Mouse (Mus musculus) heart, postnatal 0 days (tissue): Measurements from ENCODE around the gene Stac2. TPM values are rescaled to one million over a fixed set of nuclear protein-coding genes. Genes with fewer than 3 reads are reported as not detected.

Experiments used
- ATAC-seq: fragments of 200-750 bp; cut with Nextera tagmentation; 2 replicates; pipeline ENCODE4 v1.8.0; 2017; ENCODE audit warnings: low read depth, moderate number of reproducible peaks, moderate library complexity; ENCODE audit not compliant: insufficient read depth
- DNase-seq: peaks from one replicate; pipeline ENCODE4 v3.0.0-alpha.2; 2016; ENCODE audit warnings: low spot score
- H3K27ac ChIP-seq: fragments of 300-500 bp; sonication (generic); 2 replicates; pipeline ENCODE4 v1.5.1; 2014; ENCODE audit warnings: low read depth, mild to moderate bottlenecking
- H3K27me3 ChIP-seq: fragments of 300-500 bp; sonication (generic); 2 replicates; pipeline ENCODE4 v1.6.1; 2014; ENCODE audit warnings: low read length, mixed read lengths; ENCODE audit not compliant: control insufficient read depth, insufficient read depth
- H3K36me3 ChIP-seq: fragments of 300-500 bp; sonication (generic); replicated peaks from 2 replicates; pipeline ENCODE4 v1.6.1; 2014; ENCODE audit warnings: low read length, mixed read lengths; ENCODE audit not compliant: control insufficient read depth, insufficient read depth
- H3K4me1 ChIP-seq: fragments of 300-500 bp; sonication (generic); 2 replicates; pipeline ENCODE4 v1.6.1; 2014; ENCODE audit warnings: antibody characterized with exemption; ENCODE audit not compliant: control insufficient read depth, insufficient read depth
- H3K4me2 ChIP-seq: fragments of 300-500 bp; sonication (generic); 2 replicates; pipeline ENCODE4 v1.6.1; 2014; ENCODE audit warnings: low read depth, mild to moderate bottlenecking, low read length, moderate library complexity
- H3K4me3 ChIP-seq: fragments of 300-500 bp; sonication (generic); 2 replicates; pipeline ENCODE4 v1.5.1; 2014; ENCODE audit warnings: low read depth, low read length
- H3K9ac ChIP-seq: fragments of 300-500 bp; sonication (generic); replicated peaks from 2 replicates; pipeline ENCODE4 v1.6.1; 2014; ENCODE audit warnings: low read depth, low read length, mixed read lengths
- H3K9me3 ChIP-seq: fragments of 300-500 bp; sonication (generic); replicated peaks from 2 replicates; pipeline ENCODE4 v1.6.1; 2016; ENCODE audit warnings: low read length; ENCODE audit not compliant: control insufficient read depth
- CTCF ChIP-seq: IDR thresholded peaks from 2 replicates; pipeline ENCODE4 v1.5.1; 2016; ENCODE audit warnings: antibody characterized with exemption, control low read depth, low read depth
- EP300 ChIP-seq: IDR thresholded peaks from 2 replicates; pipeline ENCODE4 v1.6.1; 2016; ENCODE audit warnings: antibody characterized with exemption, low read depth
- WGBS: fragments of 180-500 bp; shearing (Covaris S2); extraction: QIAGEN DNeasy Blood & Tissue Kit; methylation state at CpG from one replicate; pipeline ENCODE4 v1.1.7; 2014; 5-methylcytosine and 5-hydroxymethylcytosine counted together
- polyA plus RNA-seq: library from polyadenylated mRNA; unstranded; fragments of >200 nt; fragmentation: Nextera tagmentation; extraction: Ambion mirVana; gene quantifications from 2 replicates; pipeline ENCODE4 v1.2.1, GENCODE M21; 2015
- total RNA-seq: library from RNA; depleted of rRNA; stranded (reverse); fragments of >200 nt; gene quantifications from 2 replicates; pipeline ENCODE4 v1.2.3, GENCODE M21; 2014; ENCODE audit warnings: low replicate concordance

The Stac2 gene
- total and polyA plus RNA-seq, 2 experiments from 2014 or later, result 0.04 TPM; not detected in 1

- H3K27me3 ChIP-seq, result no peaks in the 10 kb centered on the region
- no peak for ATAC-seq
- H3K4me2 ChIP-seq, result no peak overlapping the region
- no peak overlapping the region for H3K4me3 ChIP-seq
- no peaks in the 10 kb centered on the region for H3K9me3 ChIP-seq
- DNase-seq, result no peak
- H3K4me1 ChIP-seq, result peaks cover 9% of the 10 kb centered on the region
- no peak overlapping the region for H3K9ac ChIP-seq
- 0 out of 2 replicates have a peak, but pooled peaks cover 8% of the 10 kb centered on the region for H3K36me3 ChIP-seq
- TF ChIP-seq CTCF (no peak), EP300 (no peak)
- H3K27ac ChIP-seq, result no peak overlapping the region
- WGBS, result 75% methylated on average over 4 of the region's 4 CpGs
Measured at GRCm38 (mm10) chr11:98016824-98017223, 36.4 kb downstream of the Stac2 start.

- H3K9ac ChIP-seq, result no peak overlapping the region
- H3K4me2 ChIP-seq, result no peak overlapping the region
- no peak overlapping the region for H3K4me3 ChIP-seq
- 0 out of 2 replicates have a peak, but pooled peaks cover 3% of the 10 kb centered on the region for H3K4me1 ChIP-seq
- DNase-seq, result no peak
- TF ChIP-seq EP300 (no peak), CTCF (no peak)
- H3K27ac ChIP-seq, result no peak overlapping the region
- no peaks in the 10 kb centered on the region for H3K27me3 ChIP-seq
- 88% methylated on average over 5 of the region's 5 CpGs for WGBS
- H3K36me3 ChIP-seq, result 0 out of 2 replicates have a peak, but pooled peaks cover 8% of the 10 kb centered on the region
- H3K9me3 ChIP-seq, result no peaks in the 10 kb centered on the region
- ATAC-seq, result no peak
Measured at GRCm38 (mm10) chr11:98016177-98016576, 37.1 kb downstream of the Stac2 start.

GRCm38 (mm10) chr11:98012831-98013230 lies 40.4 kb downstream of the Stac2 start:
- Histone ChIP-seq H3K27ac (no peak overlapping the region), H3K4me2 (no peak overlapping the region), H3K9ac (no peak overlapping the region), H3K4me3 (no peak overlapping the region), H3K9me3 (no peaks in the 10 kb centered on the region), H3K27me3 (no peaks in the 10 kb centered on the region), H3K36me3 (peaks cover 20% of the 10 kb centered on the region), H3K4me1 (no peaks in the 10 kb centered on the region)
- DNase-seq, result no peak
- TF ChIP-seq EP300, result no peak
- 81% methylated on average over 10 of the region's 10 CpGs for WGBS
- ATAC-seq, result no peak

- peaks cover 20% of the 10 kb centered on the region for H3K36me3 ChIP-seq
- WGBS, result 53% methylated on average over 9 of the region's 9 CpGs
- ATAC-seq, result no peak
- H3K27me3 ChIP-seq, result no peaks in the 10 kb centered on the region
- H3K27ac ChIP-seq, result no peak overlapping the region
- H3K4me1 ChIP-seq, result no peaks in the 10 kb centered on the region
- no peak for TF ChIP-seq CTCF
- no peak for TF ChIP-seq EP300
- no peaks in the 10 kb centered on the region for H3K9me3 ChIP-seq
- no peak overlapping the region for H3K4me3 ChIP-seq
- H3K4me2 ChIP-seq, result no peak overlapping the region
- H3K9ac ChIP-seq, result no peak overlapping the region
- no peak for DNase-seq
Measured at GRCm38 (mm10) chr11:98011716-98012115, 41.5 kb downstream of the Stac2 start.

GRCm38 (mm10) chr11:98008087-98008486 lies 45.2 kb downstream of the Stac2 start:
- no peak overlapping the region for H3K4me3 ChIP-seq
- no peak overlapping the region for H3K9ac ChIP-seq
- ATAC-seq (no peak), DNase-seq (no peak)
- H3K4me1 ChIP-seq, result 0 out of 2 replicates have a peak, but pooled peaks cover 4% of the 10 kb centered on the region
- peaks cover 12% of the 10 kb centered on the region for H3K36me3 ChIP-seq
- H3K27me3 ChIP-seq, result peaks cover 6% of the 10 kb centered on the region; the same call in 1 of the 2 replicates
- no peaks in the 10 kb centered on the region for H3K9me3 ChIP-seq
- H3K27ac ChIP-seq, result no peak overlapping the region
- 72% methylated on average over 11 of the region's 11 CpGs for WGBS
- TF ChIP-seq CTCF (no peak), EP300 (no peak)
- no peak overlapping the region for H3K4me2 ChIP-seq

GRCm38 (mm10) chr11:98005686-98006085 lies 47.6 kb downstream of the Stac2 start:
- H3K4me2 ChIP-seq, result no peak overlapping the region
- WGBS, result 48% methylated on average over 10 of the region's 10 CpGs
- peak overlapping the region; percentile 68 for H3K27ac ChIP-seq
- H3K27me3 ChIP-seq, result peaks cover 14% of the 10 kb centered on the region
- H3K36me3 ChIP-seq, result peaks cover 12% of the 10 kb centered on the region
- no peak overlapping the region for H3K4me3 ChIP-seq
- ATAC-seq, result peak; percentile 83
- H3K9me3 ChIP-seq, result no peaks in the 10 kb centered on the region
- TF ChIP-seq CTCF (no peak), EP300 (no peak)
- DNase-seq, result peak; percentile 75
- H3K9ac ChIP-seq, result no peak overlapping the region
- peaks cover 15% of the 10 kb centered on the region; the same call in 1 of the 2 replicates for H3K4me1 ChIP-seq
